Mouse (Mus musculus): ENCODE results near the gene 4930470P17Rik.
"Not testable (repeated sequence)": the region's sequence is repeated elsewhere in the genome, so short reads cannot be mapped to it uniquely, and the experiment has no call there.

The 4930470P17Rik gene

GRCm38 (mm10) chr2:170601917-170602316 lies at the start of gene 4930470P17Rik:
Gene 4930470P17Rik, minus strand, starts transcription at chr2:170602017.
- ATAC-seq (ENCODE audit: insufficient number of reproducible peaks, low FRiP score, low TSS enrichment) = no peak

GRCm38 (mm10) chr2:170651483-170651882 lies 49.7 kb upstream of the 4930470P17Rik start:
- no peak for ATAC-seq (ENCODE audit: insufficient number of reproducible peaks, low FRiP score, low TSS enrichment)

- ATAC-seq (ENCODE audit: insufficient number of reproducible peaks, low FRiP score, low TSS enrichment) = no peak
Measured at GRCm38 (mm10) chr2:170648542-170648941, 46.7 kb upstream of the 4930470P17Rik start.

DNA sequence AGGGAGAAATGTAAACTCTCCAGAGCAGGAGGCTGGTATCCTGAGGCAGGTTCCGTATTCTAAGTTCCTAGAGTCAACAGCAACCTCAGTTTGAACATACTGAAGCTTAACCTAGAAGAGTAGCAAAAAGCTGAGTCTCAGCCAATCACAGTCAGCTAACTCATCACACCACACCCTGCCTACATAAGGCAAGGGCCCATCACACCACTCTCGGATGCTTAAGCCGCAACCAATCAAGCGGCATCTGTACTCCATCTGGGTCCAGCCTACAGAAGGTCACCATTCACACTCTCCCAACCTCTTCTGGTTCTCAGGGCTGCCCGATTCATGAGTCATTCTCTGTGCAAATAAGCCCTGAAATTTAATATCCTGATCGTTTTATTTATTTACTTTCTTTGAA lies 44.4 kb upstream of the 4930470P17Rik start:
- ATAC-seq (ENCODE audit: insufficient number of reproducible peaks, low FRiP score, low TSS enrichment) = no peak

DNA sequence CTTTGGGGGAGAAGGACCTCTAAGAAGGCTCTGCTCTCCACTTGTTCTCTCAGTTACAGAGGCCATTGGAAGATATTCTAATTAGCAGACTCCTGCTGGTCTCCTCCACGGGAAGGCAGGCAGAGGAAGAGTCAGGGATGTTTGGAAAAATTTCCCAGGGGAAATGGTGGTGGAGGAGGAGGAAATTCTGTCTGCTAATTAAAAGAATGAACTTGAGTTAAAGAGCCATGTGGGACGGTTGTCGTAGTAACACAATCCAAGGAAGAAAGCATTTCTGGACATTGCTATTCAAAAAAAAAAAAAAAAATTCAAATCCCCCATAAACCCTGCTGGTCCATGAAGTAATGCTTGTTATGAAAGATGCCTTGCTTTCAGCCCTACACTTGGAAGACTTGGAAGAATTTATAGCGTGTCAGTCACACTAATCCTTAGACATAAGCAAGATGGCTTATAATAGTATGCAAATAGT lies 40.6 kb upstream of the 4930470P17Rik start:
- ATAC-seq (ENCODE audit: insufficient number of reproducible peaks, low FRiP score, low TSS enrichment) = no peak

- no peak for ATAC-seq (ENCODE audit: insufficient number of reproducible peaks, low FRiP score, low TSS enrichment)
Measured at GRCm38 (mm10) chr2:170640281-170640680, 38.5 kb upstream of the 4930470P17Rik start.

- no peak for ATAC-seq (ENCODE audit: insufficient number of reproducible peaks, low FRiP score, low TSS enrichment)
Measured at GRCm38 (mm10) chr2:170638746-170639145, 36.9 kb upstream of the 4930470P17Rik start.

DNA sequence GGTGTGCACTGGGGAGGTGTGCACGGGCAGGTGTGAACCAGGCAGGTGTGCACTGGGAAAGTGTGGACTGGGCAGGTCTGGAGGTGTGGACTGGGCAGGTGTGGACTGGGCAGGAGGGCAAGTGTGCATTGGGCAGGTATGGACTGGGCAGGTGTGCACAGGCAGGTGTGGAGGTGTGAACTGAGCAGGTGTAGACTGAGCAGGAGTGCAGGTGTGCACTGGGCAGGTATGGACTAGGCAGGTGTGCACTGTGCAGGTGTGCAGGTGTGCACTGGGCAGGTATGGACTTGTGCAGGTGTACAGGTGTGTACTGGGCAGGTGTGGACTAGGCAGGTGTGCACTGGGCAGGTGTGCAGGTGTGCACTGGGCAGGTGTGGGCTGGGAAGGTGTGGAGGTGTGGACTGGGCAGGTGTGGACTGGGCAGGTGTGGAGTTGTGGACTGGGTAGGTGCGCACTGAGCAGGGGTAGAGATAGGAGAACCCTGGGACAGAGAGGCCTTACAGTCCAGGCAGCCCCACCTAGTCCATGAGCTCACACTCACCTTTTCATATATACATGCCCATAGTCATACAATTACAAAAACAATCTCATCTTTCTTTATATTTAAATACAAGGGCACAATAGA lies 31.3 kb upstream of the 4930470P17Rik start:
- ATAC-seq (ENCODE audit: insufficient number of reproducible peaks, low FRiP score, low TSS enrichment) = peak; percentile 52; the same call in 1 of the 2 replicates

GRCm38 (mm10) chr2:170632386-170632785 lies 30.6 kb upstream of the 4930470P17Rik start:
- no peak for ATAC-seq (ENCODE audit: insufficient number of reproducible peaks, low FRiP score, low TSS enrichment)

DNA sequence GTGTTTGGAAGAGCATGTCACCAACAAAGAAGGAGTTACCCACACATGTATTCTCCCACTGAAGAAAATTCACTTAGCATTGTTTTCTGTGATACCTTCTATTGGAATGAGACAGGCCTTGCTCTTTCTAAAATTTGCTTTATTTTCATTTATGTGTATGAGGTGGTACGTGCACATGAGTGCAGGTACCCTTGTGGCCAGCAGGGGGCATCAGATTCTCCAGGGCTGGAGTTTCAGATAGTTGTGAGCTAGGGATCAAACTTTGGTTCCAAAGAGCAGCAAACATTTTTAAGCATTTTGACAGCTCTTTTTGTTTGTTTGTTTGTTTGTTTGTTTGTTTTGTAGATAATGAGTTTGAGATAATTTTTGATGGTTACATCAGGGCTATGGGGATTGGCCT lies 29.6 kb upstream of the 4930470P17Rik start:
- no peak for ATAC-seq (ENCODE audit: insufficient number of reproducible peaks, low FRiP score, low TSS enrichment)

DNA sequence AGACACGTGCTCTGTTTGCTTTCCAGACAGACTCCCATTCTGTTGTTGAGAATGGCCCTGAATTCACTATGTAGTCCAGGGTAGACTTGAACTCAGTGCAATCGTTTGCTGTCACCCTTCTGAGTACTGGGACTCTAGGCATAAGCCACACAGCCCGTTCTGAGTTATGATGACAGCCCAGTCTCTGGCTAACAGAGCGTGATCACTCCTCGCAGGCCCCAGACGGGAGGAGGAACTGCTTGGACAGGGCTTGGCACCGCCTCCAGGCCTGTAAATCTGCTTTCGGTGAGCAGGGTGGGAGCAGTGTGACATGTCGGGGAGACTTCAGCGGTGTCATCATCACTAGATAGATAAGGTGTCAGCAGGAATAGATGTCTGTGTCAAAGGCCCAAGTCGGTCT lies 28.7 kb upstream of the 4930470P17Rik start:
- ATAC-seq (ENCODE audit: insufficient number of reproducible peaks, low FRiP score, low TSS enrichment) = no peak

DNA sequence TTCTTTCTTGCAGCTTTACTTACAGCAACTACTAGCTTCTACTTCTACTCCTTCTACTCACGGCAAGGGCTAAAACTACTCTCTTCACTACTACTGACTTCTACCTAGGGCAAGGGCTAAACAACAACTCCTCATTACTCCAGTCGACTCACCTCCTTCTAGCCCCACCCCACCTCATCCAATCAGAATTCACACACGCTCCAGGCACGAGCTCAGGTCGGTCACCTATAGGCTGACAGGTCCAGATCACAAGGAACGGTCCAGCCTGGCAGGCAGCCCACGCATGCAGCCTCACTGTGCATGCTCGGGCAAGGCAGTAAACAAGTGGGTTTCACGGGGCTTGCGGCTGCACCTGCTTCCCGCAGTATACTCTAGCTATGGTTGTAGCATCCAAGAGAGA lies 26.2 kb upstream of the 4930470P17Rik start:
- not testable (repeated sequence) for ATAC-seq (ENCODE audit: insufficient number of reproducible peaks, low FRiP score, low TSS enrichment)

GRCm38 (mm10) chr2:170624201-170624880 lies 22.5 kb upstream of the 4930470P17Rik start:
- not testable (repeated sequence) for ATAC-seq (ENCODE audit: insufficient number of reproducible peaks, low FRiP score, low TSS enrichment)

DNA sequence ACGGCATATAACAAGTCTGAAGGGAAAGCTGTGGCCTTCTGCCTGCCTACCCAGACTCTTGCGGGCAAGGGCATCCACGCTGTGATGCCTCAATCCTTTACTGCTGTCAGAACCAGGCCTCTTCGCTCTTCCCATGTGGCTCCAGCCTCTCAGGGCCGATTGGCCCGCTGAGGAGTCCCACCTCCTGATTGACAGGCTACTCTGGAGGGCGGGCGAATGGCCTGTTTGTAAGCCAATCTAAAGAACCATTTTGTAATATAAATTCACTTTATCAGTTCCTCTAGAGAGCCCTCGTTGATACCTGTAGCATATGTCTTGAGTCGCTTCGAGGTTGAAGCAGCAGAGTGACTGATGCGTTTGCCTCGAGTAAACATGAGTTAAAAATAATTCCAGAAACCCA lies 21.2 kb upstream of the 4930470P17Rik start:
- no peak for ATAC-seq (ENCODE audit: insufficient number of reproducible peaks, low FRiP score, low TSS enrichment)

- no peak for ATAC-seq (ENCODE audit: insufficient number of reproducible peaks, low FRiP score, low TSS enrichment)
Measured at GRCm38 (mm10) chr2:170618862-170619492, 17.2 kb upstream of the 4930470P17Rik start.

GRCm38 (mm10) chr2:170611794-170612193 lies 10.0 kb upstream of the 4930470P17Rik start:
- ATAC-seq (ENCODE audit: insufficient number of reproducible peaks, low FRiP score, low TSS enrichment) = not testable (repeated sequence)

DNA sequence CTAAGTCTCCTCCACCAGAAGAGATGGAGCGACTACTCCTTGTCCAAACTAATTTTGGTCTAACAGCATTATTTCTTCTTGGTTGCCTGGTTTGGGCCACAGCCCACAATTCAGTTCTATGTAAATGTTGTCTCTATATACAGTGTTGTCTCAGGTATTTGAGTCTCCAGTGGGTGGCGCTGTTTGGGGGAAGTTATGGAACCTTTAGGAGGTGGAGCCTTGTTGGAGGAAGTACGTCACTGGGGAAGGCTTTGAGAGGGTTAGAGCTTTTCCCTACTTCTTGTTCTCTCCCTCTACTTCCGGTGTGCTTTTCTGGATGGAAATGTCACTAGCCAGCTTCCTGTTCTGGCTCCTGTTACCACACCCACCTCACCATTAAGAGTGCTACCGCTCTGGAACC lies 646 bp downstream of the 4930470P17Rik start:
- ATAC-seq (ENCODE audit: insufficient number of reproducible peaks, low FRiP score, low TSS enrichment) = no peak

DNA sequence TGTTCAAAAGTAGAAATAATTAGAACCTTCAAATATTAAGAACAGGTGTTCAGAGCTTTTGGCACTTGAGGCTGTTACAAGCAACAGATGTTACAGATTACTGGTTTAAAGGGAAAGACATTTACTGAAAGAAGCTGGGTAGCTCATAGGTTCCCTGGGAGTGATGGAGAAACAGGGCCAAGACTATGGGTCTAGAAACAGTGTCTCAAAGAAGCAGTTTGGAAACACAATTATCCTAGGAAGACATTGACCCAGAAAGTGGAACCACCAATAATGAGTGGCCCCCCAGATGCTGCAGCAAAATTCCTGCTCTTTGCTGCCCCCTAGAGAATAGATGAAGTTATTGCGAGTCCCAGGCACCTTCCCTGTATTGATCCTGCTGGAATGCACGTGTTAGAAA lies 4.2 kb downstream of the 4930470P17Rik start:
- no peak for ATAC-seq (ENCODE audit: insufficient number of reproducible peaks, low FRiP score, low TSS enrichment)

DNA sequence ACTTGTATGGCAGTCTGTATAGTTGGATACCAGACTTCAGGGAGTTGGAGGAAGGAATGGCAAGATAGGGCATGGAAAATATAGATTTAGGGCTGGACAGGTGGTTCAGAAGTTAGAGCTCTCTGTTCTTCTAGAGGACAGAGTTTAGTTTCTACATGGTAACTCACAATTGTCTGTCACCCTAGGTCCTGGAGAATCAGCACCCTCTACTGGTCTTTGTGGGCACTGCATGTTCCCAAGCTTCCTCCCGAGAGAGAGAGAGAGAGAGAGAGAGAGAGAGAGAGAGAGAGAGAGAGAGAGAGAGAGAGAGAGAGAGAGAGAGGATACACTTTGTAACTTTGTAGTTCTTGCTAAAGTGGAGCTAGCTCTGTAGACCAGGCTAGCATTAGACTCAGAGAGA lies 5.1 kb downstream of the 4930470P17Rik start:
- no peak for ATAC-seq (ENCODE audit: insufficient number of reproducible peaks, low FRiP score, low TSS enrichment)

DNA sequence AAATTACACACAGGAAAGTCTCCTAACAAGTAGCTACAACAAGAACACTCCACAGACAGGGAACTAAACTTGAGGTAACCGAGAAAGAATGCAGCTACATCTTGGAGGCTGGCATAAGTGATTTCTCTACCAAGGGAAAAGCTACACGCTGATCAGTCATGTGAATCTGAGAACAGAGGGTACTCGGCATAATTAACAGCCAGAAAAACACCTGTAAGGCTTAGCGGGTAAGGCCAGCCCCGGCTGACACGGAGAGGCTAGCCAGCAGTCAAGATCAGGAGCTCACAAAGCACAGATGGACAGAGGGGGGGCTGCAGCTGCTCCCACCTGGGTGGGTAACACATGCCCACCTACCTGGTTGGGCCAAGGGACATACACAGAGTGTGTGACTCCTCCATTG lies 9.7 kb downstream of the 4930470P17Rik start:
- ATAC-seq (ENCODE audit: insufficient number of reproducible peaks, low FRiP score, low TSS enrichment) = no peak

DNA sequence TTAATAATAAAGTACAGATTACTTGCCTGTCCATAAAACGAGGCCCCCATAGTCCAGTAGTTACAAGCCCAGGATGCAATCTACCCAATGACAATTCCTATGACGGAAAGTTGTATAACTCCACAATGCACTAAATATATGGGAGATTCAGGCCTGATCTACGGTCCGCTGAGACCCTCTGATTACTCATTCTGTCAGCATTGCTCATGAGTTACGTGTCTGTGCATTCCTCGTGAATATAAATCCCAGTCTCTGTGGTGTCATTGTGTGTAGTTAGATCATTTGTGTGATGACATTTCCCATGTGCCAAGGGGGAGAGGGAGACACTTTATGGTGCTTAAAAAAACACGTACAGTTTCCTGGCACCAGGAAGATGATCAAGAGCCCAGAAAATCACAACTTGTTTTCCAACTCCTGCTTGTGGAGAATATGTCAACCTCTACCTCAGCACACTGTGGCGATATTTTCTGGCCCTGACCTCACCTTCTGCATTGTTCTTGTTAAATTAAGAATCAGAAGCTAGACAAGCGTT lies 13.4 kb downstream of the 4930470P17Rik start:
- no peak for ATAC-seq (ENCODE audit: insufficient number of reproducible peaks, low FRiP score, low TSS enrichment)

Data from cerebellum, adult (tissue).